Comparison of ENCODE assay signal across 8 mouse cellular contexts in the genomic region with DNA sequence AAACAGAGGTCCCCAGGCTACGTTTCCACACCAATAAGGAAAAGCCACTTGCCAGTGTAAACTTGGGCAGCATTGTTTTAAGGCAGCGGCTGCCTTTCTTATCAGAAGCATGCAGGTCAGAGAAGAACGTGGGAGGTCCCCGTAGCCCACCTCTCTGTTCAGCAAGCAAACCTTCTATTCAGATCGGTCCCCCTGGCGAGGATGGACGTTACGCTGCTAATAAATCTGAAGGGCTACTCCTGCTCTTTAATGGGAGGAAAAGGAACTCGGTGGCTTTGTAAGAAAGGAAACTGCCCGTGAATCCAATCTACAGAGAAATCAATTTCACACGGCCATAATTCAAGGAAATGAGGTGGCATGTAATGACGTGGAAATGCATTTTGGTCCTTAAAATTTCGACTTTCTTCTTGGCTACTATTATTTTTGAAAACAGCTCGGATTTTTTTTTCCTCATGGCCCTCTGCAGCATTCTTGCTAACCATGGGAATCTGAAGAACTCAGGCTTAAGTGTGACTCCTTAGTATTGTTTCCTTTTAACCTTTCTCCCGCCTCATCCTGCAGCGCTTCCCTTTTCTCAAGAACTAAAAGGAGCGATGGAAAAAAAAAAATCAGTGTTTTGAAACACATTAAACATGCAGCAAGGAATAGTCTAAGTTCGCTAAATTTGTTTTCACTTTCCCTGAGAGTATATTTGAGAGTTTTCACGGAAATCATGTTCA. TPM values are rescaled to one million over a fixed set of nuclear protein-coding genes. Genes with fewer than 3 reads are reported as not detected.
DNase-seq lines count a peak whose midpoint lies in the region; ATAC-seq lines count a peak whose summit lies in the region.
"Had no signal": no experiment of that assay in that cellular context is flagged by ENCODE, and none has a peak within 500 bp of the region (broad histone marks: within the 10 kb centered on the region; RNA-seq: fewer than 3 reads in every experiment).

No protein-coding gene starts in this region.

- peak overlapping the region; percentile 51 for H3K4me2 ChIP-seq in neural tube, embryonic 12.5 days (replicated peaks)
- H3K4me2 ChIP-seq in liver, embryonic 15.5 days = peak overlapping the region; percentile 25; the same call in 1 of the 2 replicates

- H3K36me3 ChIP-seq in neural tube, embryonic 12.5 days = no peaks in the 10 kb centered on the region
- H3K36me3 ChIP-seq in liver, embryonic 15.5 days (replicated peaks) = no peaks in the 10 kb centered on the region

- no peak for ATAC-seq in neural tube, embryonic 12.5 days (ENCODE audit: low FRiP score, low read depth)
- no peak for ATAC-seq in liver, embryonic 15.5 days (ENCODE audit: insufficient read depth)

- intact Hi-C loops in heart, postnatal 14 days (cut with DNase I) = loop anchor here (5.0 kb wide), 1 partner anchor 94 kb away; no protein-coding TSS in a partner anchor

- 20% methylated on average over 19 of the region's 19 CpGs for WGBS in neural tube, embryonic 12.5 days
- WGBS in liver, embryonic 15.5 days (ENCODE audit: insufficient replicate concordance) = 11% methylated on average over 19 of the region's 19 CpGs

- H3K27me3 ChIP-seq in neural tube, embryonic 12.5 days (replicated peaks) = no peaks in the 10 kb centered on the region
- H3K27me3 ChIP-seq in liver, embryonic 15.5 days = peaks cover 6% of the 10 kb centered on the region; the same call in 1 of the 2 replicates

- H3K9me3 ChIP-seq in neural tube, embryonic 12.5 days = no peaks in the 10 kb centered on the region
- no peaks in the 10 kb centered on the region for H3K9me3 ChIP-seq in liver, embryonic 15.5 days (replicated peaks)

- 0 out of 2 replicates have a peak overlapping the region, but pooled peaks have one; percentile 18 for H3K4me3 ChIP-seq in neural tube, embryonic 12.5 days
- no peak overlapping the region for H3K4me3 ChIP-seq in liver, embryonic 15.5 days (replicated peaks)

- no peak overlapping the region for H3K9ac ChIP-seq in neural tube, embryonic 12.5 days
- H3K9ac ChIP-seq in liver, embryonic 15.5 days = no peak overlapping the region

- DNase-seq in neural tube, embryonic 10.5 days (ENCODE audit: extremely low spot score, low spot score) = no peak
- peak; percentile 5 to 14 for DNase-seq in heart, postnatal 14 days
- no peak for DNase-seq in spleen, postnatal 4 days (ENCODE audit: low spot score in 2 of 2)
- DNase-seq in cerebellum, postnatal 36 days = no peak
- DNase-seq in layer of hippocampus, adult 9-11 months = no peak
- DNase-seq: gastrocnemius, postnatal 36 days had no signal

- H3K4me1 ChIP-seq in neural tube, embryonic 12.5 days = peaks cover 5% of the 10 kb centered on the region; the same call in 1 of the 2 replicates
- no peaks in the 10 kb centered on the region for H3K4me1 ChIP-seq in liver, embryonic 15.5 days (replicated peaks)

- H3K27ac ChIP-seq in neural tube, embryonic 12.5 days = no peak overlapping the region
- no peak overlapping the region for H3K27ac ChIP-seq in liver, embryonic 15.5 days (replicated peaks)

RNA-seq across cellular contexts. Expression of gene Asb5, which starts 42.7 kb away (rescaled TPM):
- 7.7 and 8.1 TPM in 2 replicates for polyA plus RNA-seq in neural tube, embryonic 12.5 days (2016; fragmentation: Nextera tagmentation; extraction: Ambion mirVana)
- total RNA-seq in heart, postnatal 14 days (2021) = 10 to 100 TPM; 10.3 to 11.3 TPM
- polyA plus RNA-seq in liver, embryonic 15.5 days (2015; fragmentation: Nextera tagmentation; extraction: Ambion mirVana) = 1.3 and 2.4 TPM in 2 replicates

RNA-seq across cellular contexts. Expression of gene Spcs3, which starts 43.1 kb away (rescaled TPM):
- 69.5 and 71.3 TPM in 2 replicates for polyA plus RNA-seq in neural tube, embryonic 12.5 days (2016; fragmentation: Nextera tagmentation; extraction: Ambion mirVana)
- 10 to 100 TPM; 29.7 to 29.8 TPM for total RNA-seq in heart, postnatal 14 days (2021)
- polyA plus RNA-seq in liver, embryonic 15.5 days (2015; fragmentation: Nextera tagmentation; extraction: Ambion mirVana) = 57.2 and 60.2 TPM in 2 replicates

Comparison
In these comparisons a context has a peak if more than half of its experiments do, and no peak if none do; other contexts are left out.
1. DNase-seq: peak in heart, postnatal 14 days (2 of 2); none in neural tube, embryonic 10.5 days (single experiment), spleen, postnatal 4 days (0 of 2), cerebellum, postnatal 36 days (0 of 2) and layer of hippocampus, adult 9-11 months (single experiment).